Mouse (Mus musculus) gastrocnemius, postnatal 4 days (tissue): ENCODE measurements around the gene Tnfaip8l3. TPM values are rescaled to one million over a fixed set of nuclear protein-coding genes. Genes with fewer than 3 reads are reported as not detected.
A peak's percentile ranks its signal among the peaks of the same experiment; 100 is the strongest.
"Not testable (repeated sequence)": the region's sequence is repeated elsewhere in the genome, so short reads cannot be mapped to it uniquely, and the experiment has no call there.

Experiments used
- DNase-seq, 2 experiments: peaks; one replicate each; pipeline ENCODE4 v3.0.0; 2021 to 2022; ENCODE audit warnings: low spot score in 2 of 2, mixed read lengths in 2 of 2
- total RNA-seq, 2 experiments: library from RNA; stranded (reverse); gene quantifications; 2 replicates each; pipeline ENCODE4 v1.2.3; 2021

The Tnfaip8l3 gene
- total RNA-seq, 2 experiments from 2014 or later = 0.13 to 0.25 TPM

DNA sequence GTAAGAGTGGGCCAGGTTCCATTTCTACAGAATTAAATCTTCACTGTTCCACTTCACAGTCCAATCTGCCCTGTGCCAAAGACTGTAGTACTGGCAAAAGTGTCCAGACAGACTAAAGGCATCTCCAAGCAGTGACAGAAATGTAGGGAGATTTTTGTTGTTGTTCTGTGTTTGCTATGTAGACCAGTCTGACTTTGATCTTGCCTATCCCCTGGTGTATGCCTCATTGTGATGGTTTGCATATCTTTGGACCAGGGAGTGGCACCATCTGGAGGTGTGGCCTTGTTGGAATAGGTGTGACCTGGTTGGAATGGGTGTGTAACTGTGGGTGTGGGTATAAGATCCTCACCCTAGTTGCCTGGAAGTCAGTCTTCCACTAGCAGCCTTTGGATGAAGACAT, 75.6 kb downstream of the Tnfaip8l3 start:
- not testable (repeated sequence) for DNase-seq

DNA sequence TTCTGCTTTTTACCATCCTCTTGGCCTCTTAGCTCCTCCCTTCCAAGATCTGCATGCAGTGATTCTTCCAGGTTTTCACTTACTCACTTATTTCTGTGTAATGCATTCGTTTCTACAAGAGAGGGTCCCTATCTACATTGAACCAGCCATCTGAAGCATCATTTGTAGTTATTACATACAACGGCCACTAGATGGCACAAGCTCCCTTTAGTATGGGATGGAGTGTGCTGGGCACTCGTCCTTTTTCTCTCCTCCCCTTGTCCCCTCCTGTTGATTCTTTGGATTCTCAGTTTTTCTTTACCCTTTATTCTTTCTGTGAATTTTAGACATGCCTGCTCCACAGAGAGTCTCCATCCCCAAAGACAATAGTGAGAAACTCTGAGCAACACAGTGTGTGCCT, 77.3 kb downstream of the Tnfaip8l3 start:
- DNase-seq = peak in 1 of 2 experiments; percentile 13

DNA sequence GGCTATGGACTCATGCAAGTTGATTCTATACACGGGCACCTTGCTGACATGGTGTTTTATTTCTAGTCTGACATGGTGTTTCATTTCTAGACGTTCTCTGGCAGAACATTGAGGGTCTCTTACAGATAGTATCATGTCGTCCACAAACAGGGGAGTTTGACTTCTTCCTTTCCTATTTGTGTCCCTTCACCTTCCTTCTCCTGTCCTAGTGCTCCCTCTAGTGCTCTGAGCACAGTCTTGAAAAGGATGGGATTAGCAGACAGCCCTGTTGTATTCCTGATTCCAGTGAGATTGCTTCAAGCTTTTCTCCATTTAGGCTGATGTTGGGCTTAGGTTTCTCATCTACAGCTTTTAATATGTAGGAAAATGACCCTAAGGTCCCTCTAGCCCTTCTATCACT, 81.2 kb downstream of the Tnfaip8l3 start:
- no peak for DNase-seq

DNA sequence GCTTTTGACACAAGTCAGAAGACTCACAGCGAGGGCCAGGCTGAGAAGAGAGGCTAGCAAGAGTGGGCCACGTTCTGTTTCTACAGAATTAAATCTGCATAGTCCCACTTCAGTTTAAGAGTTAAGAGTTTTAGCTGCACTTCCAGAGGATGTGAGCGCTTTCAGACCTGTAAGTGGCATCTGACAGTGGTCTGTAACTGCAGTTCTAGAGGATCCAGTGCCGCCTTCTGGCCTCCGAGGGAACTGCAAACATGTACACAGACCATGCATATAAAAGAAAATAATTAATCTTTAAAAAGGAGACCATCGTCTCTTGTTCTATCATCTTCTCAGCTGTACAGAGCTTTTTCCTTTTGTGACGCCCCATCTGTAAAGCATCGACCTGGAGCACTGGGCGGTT, 83.3 kb downstream of the Tnfaip8l3 start:
- DNase-seq = peak in 1 of 2 experiments; percentile 43

DNA sequence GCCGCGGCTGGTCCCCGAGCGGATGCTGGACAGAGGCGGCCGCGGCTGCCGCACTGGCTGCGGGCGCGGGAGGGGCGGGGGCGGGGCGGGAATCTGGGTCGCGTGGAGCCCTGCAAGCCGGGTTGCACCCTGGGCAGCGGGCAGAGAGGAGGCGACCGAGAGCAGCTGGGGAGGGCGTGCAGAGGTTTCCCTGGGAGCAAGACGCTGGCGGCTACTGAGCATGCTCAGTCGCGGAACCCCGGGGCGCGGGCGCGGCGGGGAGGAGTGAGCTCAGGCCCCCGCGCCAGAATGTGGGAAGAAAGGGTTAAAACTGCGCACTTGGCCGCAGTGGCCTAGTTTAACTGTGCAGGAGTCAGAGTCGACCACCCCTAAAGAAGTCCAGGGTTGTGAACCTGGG, 93.1 kb downstream of the Tnfaip8l3 start, which contains the start of gene Elmod1:
Gene Elmod1, minus strand, starts transcription at position 180 of the 397 bp plus-strand sequence.
- DNase-seq = peak in 1 of 2 experiments; percentile 29

DNA sequence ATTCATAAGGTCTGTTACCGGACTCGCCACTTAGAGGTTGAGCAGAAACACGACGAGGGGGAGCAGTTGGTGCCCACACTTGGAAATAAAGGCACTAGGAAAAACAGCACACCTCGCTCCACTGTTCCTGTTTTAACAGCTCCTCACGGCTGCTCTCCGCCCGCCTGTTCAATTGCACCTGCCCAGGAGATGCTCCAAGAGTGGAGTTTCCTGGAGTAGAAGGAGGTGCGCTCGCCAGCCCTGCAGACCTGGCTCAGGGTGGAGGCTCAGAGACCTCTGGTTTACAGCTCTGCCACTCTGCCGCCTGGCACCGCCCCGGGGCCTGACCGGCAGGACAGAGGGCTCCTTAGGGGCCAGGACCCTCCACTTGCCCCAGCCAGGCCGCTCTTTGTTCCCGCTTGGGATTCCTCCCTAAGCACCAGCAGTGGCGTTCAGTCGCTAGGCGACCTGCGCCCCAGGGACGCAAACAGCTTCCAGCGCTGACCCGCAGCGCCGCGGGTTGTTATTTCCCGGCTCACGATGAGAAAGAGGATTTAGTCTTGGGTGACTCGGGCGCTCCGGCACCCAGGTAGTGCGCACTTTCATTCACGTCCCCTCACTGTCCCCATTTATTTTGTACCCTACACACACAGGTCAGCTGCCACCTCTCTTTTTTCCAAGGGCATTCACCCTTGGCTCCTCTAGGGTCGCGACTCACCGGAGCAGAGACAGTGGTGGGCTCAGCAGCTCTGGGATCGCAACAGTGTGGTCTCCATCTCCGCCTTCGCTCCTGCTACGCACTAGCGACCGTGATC, 93.7 kb downstream of the Tnfaip8l3 start:
- peak in 1 of 2 experiments; percentile 11 for DNase-seq

DNA sequence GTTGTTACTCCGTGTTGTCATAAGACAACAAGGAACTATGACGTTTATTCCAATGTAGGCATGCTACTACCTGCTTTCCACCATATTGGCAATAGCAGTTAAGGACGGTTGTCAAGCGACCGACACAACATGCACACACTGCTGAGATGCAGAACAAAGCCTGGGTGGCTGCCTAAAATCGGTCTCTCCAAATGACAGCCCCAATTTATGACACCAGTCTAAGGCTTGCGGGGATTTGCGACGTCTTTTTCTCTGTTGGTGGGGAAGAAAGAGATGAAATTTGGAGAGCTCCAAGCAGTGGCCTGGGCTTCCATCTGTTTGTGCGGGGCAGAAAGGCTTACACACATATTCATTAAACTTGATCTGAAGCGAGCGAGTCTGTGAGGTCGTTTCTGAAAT, 94.3 kb downstream of the Tnfaip8l3 start:
- DNase-seq = no peak

Other genes starting within 250 kb of the Tnfaip8l3 start
- gene Sln, start 218.2 kb downstream of the Tnfaip8l3 start, total RNA-seq = 100 to 1,000 TPM; 183 to 236 TPM
- gene Elmod1, start 93.1 kb downstream of the Tnfaip8l3 start, total RNA-seq = not detected
- gene Cyp19a1, start 199.7 kb upstream of the Tnfaip8l3 start, total RNA-seq = not detected
- gene Gldn, start 218.1 kb upstream of the Tnfaip8l3 start, total RNA-seq = 1 to 10 TPM; 3.1 to 3.8 TPM